Mouse (Mus musculus) liver, embryonic 14.5 days (tissue): ENCODE results near the gene Ensa. TPM values are rescaled to one million over a fixed set of nuclear protein-coding genes. Genes with fewer than 3 reads are reported as not detected.

Experiments used
- ATAC-seq: fragments of 200-750 bp; cut with Nextera tagmentation; 2 replicates; pipeline ENCODE4 v1.8.0; 2017; ENCODE audit warnings: moderate number of reproducible peaks, mild to moderate bottlenecking, moderate library complexity; ENCODE audit not compliant: insufficient read depth
- DNase-seq, 3 experiments: peaks; one replicate each; pipeline ENCODE4 v3.0.0-alpha.2; 2012 to 2013; ENCODE audit warnings: low read depth in 3 of 3, low spot score in 3 of 3
- H3K27ac ChIP-seq: fragments of 300-500 bp; sonication (generic); 2 replicates; pipeline ENCODE4 v1.5.1; 2014; ENCODE audit warnings: moderate library complexity, mild to moderate bottlenecking, control low read depth, inconsistent platforms
- H3K27me3 ChIP-seq: fragments of 300-500 bp; sonication (generic); 2 replicates; pipeline ENCODE4 v1.6.1; 2014; ENCODE audit warnings: mild to moderate bottlenecking, low read length, moderate library complexity; ENCODE audit not compliant: control insufficient read depth, insufficient read depth
- H3K36me3 ChIP-seq: fragments of 300-500 bp; sonication (generic); replicated peaks from 2 replicates; pipeline ENCODE4 v1.6.1; 2014; ENCODE audit warnings: low read depth; ENCODE audit not compliant: control insufficient read depth, insufficient read depth
- H3K4me1 ChIP-seq, 2 experiments: fragments of 200-500 bp in 1 of 2; fragments of 300-500 bp in 1 of 2; sonication (generic) in 1 of 2; replicated peaks; 2 replicates each; pipeline ENCODE4 v1.6.1; 2012 to 2014; ENCODE audit warnings: antibody characterized with exemption in 1 of 2, inconsistent platforms in 1 of 2, low read length in 1 of 2; ENCODE audit not compliant: control insufficient read depth in 2 of 2, insufficient read depth in 2 of 2
- H3K4me2 ChIP-seq: fragments of 300-500 bp; sonication (generic); 2 replicates; pipeline ENCODE4 v1.6.1; 2014; ENCODE audit warnings: low read depth, mild to moderate bottlenecking, control low read depth, moderate library complexity
- H3K4me3 ChIP-seq, 2 experiments: fragments of 200-500 bp in 1 of 2; fragments of 300-500 bp in 1 of 2; sonication (generic) in 1 of 2; 2 replicates each; pipeline ENCODE4 v1.5.1; 2012 to 2014; ENCODE audit warnings: low read depth in 2 of 2, low read length in 2 of 2, mild to moderate bottlenecking in 2 of 2, control low read depth in 1 of 2, inconsistent platforms in 1 of 2, moderate library complexity in 1 of 2; ENCODE audit not compliant: insufficient read depth in 1 of 2
- H3K9ac ChIP-seq: fragments of 300-500 bp; sonication (generic); replicated peaks from 2 replicates; pipeline ENCODE4 v1.6.1; 2014; ENCODE audit warnings: mild to moderate bottlenecking, control low read depth, moderate library complexity
- H3K9me3 ChIP-seq: fragments of 300-500 bp; sonication (generic); 2 replicates; pipeline ENCODE4 v1.6.1; 2016; ENCODE audit warnings: low read length, mixed read lengths; ENCODE audit not compliant: control insufficient read depth
- CTCF ChIP-seq: IDR thresholded peaks from 2 replicates; pipeline ENCODE4 v1.5.1; 2016; ENCODE audit warnings: antibody characterized with exemption, low read depth, control low read depth
- EP300 ChIP-seq: IDR thresholded peaks from 2 replicates; pipeline ENCODE4 v1.6.1; 2016; ENCODE audit warnings: antibody characterized with exemption, low read depth
- WGBS: fragments of 180-500 bp; shearing (Covaris S2); extraction: QIAGEN DNeasy Blood & Tissue Kit; methylation state at CpG from one replicate; pipeline ENCODE4 v1.1.7; 2014; ENCODE audit not compliant: insufficient replicate concordance; 5-methylcytosine and 5-hydroxymethylcytosine counted together
- polyA plus RNA-seq, 2 experiments: library from polyadenylated mRNA; depleted of rRNA in 1 of 2; stranded (reverse) in 1 of 2; unstranded in 1 of 2; fragments of >200 nt; fragmentation: Nextera tagmentation in 1 of 2; extraction: Ambion mirVana in 1 of 2; gene quantifications; 2 replicates each; pipeline versions ENCODE4 v1.2.1 to v1.2.3; 2012 to 2014

The Ensa gene
- polyA plus RNA-seq (2012; rRNA removed) (10.2 and 14.9 TPM in 2 replicates), polyA plus RNA-seq (2014; fragmentation: Nextera tagmentation; extraction: Ambion mirVana) (26.8 and 27.1 TPM in 2 replicates)

GRCm38 (mm10) chr3:95624628-95625503 is at the start of gene Ensa:
Ensa (plus strand) TSS chr3:95624993.
- peak within 1 kb of the TSS; percentile 85 for H3K27ac ChIP-seq
- ATAC-seq, result peak; percentile 97
- H3K4me1 ChIP-seq, result peaks cover 5 to 13% of the 10 kb centered on the region in 2 experiments
- H3K9ac ChIP-seq, result peak within 1 kb of the TSS; percentile 79
- H3K4me2 ChIP-seq, result peak within 1 kb of the TSS; percentile 91
- TF ChIP-seq CTCF (no peak), EP300 (peak; percentile 9; the same call in 1 of the 2 replicates)
- H3K36me3 ChIP-seq, result peaks cover 38% of the 10 kb centered on the region
- no peaks in the 10 kb centered on the region for H3K9me3 ChIP-seq
- peak within 1 kb of the TSS; percentile 65 to 91 for H3K4me3 ChIP-seq
- peak; percentile 100 for DNase-seq
- no peaks in the 10 kb centered on the region for H3K27me3 ChIP-seq
- under 1% methylated on average over 44 of the region's 44 CpGs for WGBS

GRCm38 (mm10) chr3:95587754-95588603 is 36.8 kb upstream of the Ensa start:
- Histone ChIP-seq H3K27me3 (no peaks in the 10 kb centered on the region), H3K36me3 (peaks cover 18% of the 10 kb centered on the region), H3K27ac (peak overlapping the region; percentile 96), H3K9ac (peak overlapping the region; percentile 73), H3K4me3 (peak overlapping the region; percentile 75 to 100), H3K4me1 (peaks cover 7 to 12% of the 10 kb centered on the region in 2 experiments), H3K9me3 (no peaks in the 10 kb centered on the region), H3K4me2 (peak overlapping the region; percentile 77)
- DNase-seq, result peak in 1 of 3 experiments; percentile 6
- WGBS, result 49% methylated on average over 8 of the region's 8 CpGs
- peak; percentile 35 for ATAC-seq
- no peak for TF ChIP-seq EP300
- no peak for TF ChIP-seq CTCF

GRCm38 (mm10) chr3:95588604-95589086 is 36.1 kb upstream of the Ensa start, which contains the start of gene Golph3l:
Golph3l (plus strand) TSS chr3:95588934.
- peak; percentile 100 for ATAC-seq
- WGBS, result under 1% methylated on average over 12 of the region's 12 CpGs
- peak; percentile 98 to 99 (median 98) for DNase-seq

GRCm38 (mm10) chr3:95598734-95599133 is 26.1 kb upstream of the Ensa start:
- Histone ChIP-seq H3K9me3 (no peaks in the 10 kb centered on the region), H3K4me2 (no peak overlapping the region), H3K27ac (no peak overlapping the region), H3K4me1 (no peaks in the 10 kb centered on the region), H3K36me3 (peaks cover 29% of the 10 kb centered on the region), H3K9ac (no peak overlapping the region), H3K27me3 (no peaks in the 10 kb centered on the region), H3K4me3 (no peak overlapping the region)
- ATAC-seq (no peak), DNase-seq (no peak)
- TF ChIP-seq EP300 (no peak), CTCF (no peak)

More at GRCm38 (mm10) chr3:95588604-95589086, 36.1 kb upstream of the Ensa start, which contains the start of gene Golph3l:
- Histone ChIP-seq H3K4me3 (peak within 1 kb of the TSS; percentile 75 to 100), H3K4me2 (peak within 1 kb of the TSS; percentile 77), H3K9ac (peak within 1 kb of the TSS; percentile 76), H3K27ac (peak within 1 kb of the TSS; percentile 96), H3K36me3 (peaks cover 25% of the 10 kb centered on the region), H3K4me1 (peaks cover 7 to 12% of the 10 kb centered on the region in 2 experiments), H3K27me3 (no peaks in the 10 kb centered on the region), H3K9me3 (no peaks in the 10 kb centered on the region)
- TF ChIP-seq CTCF, result peak; percentile 17; the same call in 1 of the 2 replicates
- TF ChIP-seq EP300, result no peak
